Mouse (Mus musculus) hindbrain, embryonic 13.5 days (tissue): ENCODE measurements around the gene Cdadc1. TPM values are rescaled to one million over a fixed set of nuclear protein-coding genes. Genes with fewer than 3 reads are reported as not detected.

Experiments used
- ATAC-seq: fragments of 200-750 bp; cut with Nextera tagmentation; 2 replicates; pipeline ENCODE4 v1.8.0; 2017; ENCODE audit warnings: moderate TSS enrichment; ENCODE audit not compliant: low FRiP score
- H3K27ac ChIP-seq: fragments of 300-500 bp; sonication (generic); 2 replicates; pipeline ENCODE4 v1.5.1; 2015; ENCODE audit warnings: inconsistent platforms, mild to moderate bottlenecking, moderate library complexity
- H3K27me3 ChIP-seq: fragments of 300-500 bp; sonication (generic); 2 replicates; pipeline ENCODE4 v1.6.1; 2015; ENCODE audit warnings: mild to moderate bottlenecking, inconsistent platforms
- H3K36me3 ChIP-seq: fragments of 300-500 bp; sonication (generic); 2 replicates; pipeline ENCODE4 v1.6.1; 2015; ENCODE audit warnings: mild to moderate bottlenecking, inconsistent platforms
- H3K4me1 ChIP-seq: fragments of 300-500 bp; sonication (generic); replicated peaks from 2 replicates; pipeline ENCODE4 v1.6.1; 2015; ENCODE audit warnings: inconsistent platforms
- H3K4me2 ChIP-seq: fragments of 300-500 bp; sonication (generic); 2 replicates; pipeline ENCODE4 v1.6.1; 2015; ENCODE audit warnings: inconsistent platforms, mild to moderate bottlenecking, moderate library complexity
- H3K4me3 ChIP-seq: fragments of 300-500 bp; sonication (generic); 2 replicates; pipeline ENCODE4 v1.5.1; 2015; ENCODE audit warnings: mild to moderate bottlenecking, inconsistent platforms
- H3K9ac ChIP-seq: fragments of 300-500 bp; sonication (generic); 2 replicates; pipeline ENCODE4 v1.6.1; 2015; ENCODE audit warnings: mild to moderate bottlenecking, inconsistent platforms
- H3K9me3 ChIP-seq: fragments of 300-500 bp; sonication (generic); 2 replicates; pipeline ENCODE4 v1.6.1; 2016; ENCODE audit warnings: inconsistent platforms
- WGBS: fragments of 180-500 bp; shearing (Covaris S2); methylation state at CpG from one replicate; pipeline ENCODE4 v1.1.7; 2015; 5-methylcytosine and 5-hydroxymethylcytosine counted together
- polyA plus RNA-seq: library from polyadenylated mRNA; unstranded; fragments of >200 nt; fragmentation: Nextera tagmentation; extraction: Ambion mirVana; gene quantifications from 2 replicates; pipeline ENCODE4 v1.2.1, GENCODE M21; 2015

Cdadc1 gene
- polyA plus RNA-seq, 1 experiment from 2014 or later, result 37.8 TPM

DNA sequence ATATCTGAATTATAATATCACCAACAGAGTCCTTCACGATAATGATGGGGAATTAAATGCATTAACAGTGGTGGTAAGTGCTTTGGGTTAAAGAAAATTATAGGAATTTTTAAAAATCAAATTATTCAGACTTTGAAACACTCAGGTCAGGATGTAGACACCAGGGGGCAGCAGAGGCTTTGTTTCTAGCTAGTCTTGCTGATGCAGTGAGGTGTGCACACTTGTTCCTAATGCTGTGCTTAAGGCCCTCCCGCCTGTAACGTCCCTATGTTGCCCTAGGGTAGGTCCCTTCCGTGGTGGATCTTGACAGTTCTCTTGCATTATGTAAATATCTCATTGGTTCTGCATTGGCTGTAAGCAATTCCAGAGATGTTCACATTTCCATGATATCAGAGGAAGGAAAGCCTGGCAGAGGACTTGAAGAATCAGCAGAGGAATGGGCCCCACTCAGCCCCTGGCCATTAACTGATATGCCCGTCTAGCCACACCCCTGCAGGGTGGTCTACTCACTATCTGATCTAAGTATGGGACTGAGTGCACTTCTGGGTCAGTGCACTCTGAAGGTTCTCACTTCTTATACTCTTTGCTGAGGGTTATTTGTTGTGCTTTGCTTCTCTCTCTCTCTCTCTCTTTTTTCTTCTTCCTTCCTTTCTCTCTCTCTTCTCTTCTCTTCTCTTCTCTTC lies 8.1 kb upstream of the Cdadc1 start:
- Histone ChIP-seq H3K4me1 (no peaks in the 10 kb centered on the region), H3K4me2 (no peak overlapping the region), H3K27ac (no peak overlapping the region), H3K4me3 (no peak overlapping the region), H3K27me3 (peaks cover 23% of the 10 kb centered on the region), H3K9me3 (no peaks in the 10 kb centered on the region), H3K9ac (no peak overlapping the region), H3K36me3 (no peaks in the 10 kb centered on the region)
- 0 out of 2 replicates have a peak, but pooled peaks have one; percentile 46 for ATAC-seq
- 22% methylated on average over 5 of the region's 5 CpGs for WGBS

DNA sequence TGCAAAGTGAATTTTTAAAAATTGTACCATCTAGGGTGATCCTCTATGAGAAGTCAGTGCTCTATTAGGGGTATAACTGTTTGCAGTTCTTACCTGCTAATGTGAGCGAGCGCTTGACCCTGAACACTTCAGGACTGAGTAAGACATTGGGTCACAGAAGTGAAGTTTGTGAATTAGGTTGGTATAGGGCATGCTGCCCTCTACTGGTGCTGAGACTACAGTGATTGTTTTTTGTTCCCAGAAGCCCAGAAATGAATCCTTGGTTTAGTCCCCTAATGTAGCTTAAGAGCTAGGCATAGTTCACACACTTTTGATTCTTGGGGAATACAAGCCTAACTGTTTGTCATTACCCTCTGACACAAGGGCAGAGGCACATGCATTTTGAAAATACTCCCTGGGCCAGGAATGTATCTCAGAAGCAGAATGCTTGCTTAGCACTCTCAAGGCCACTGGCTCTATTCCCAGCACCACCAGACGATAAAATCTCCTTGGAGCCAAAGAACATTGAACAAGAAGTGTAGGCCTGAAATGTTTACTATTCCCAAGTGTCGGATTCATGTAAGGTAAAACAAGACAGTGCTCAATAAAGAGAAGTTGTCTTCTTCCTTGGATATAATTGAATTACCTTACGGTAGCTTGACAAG lies 6.4 kb upstream of the Cdadc1 start:
- H3K4me2 ChIP-seq, result no peak overlapping the region
- no peak for ATAC-seq
- no peaks in the 10 kb centered on the region for H3K4me1 ChIP-seq
- no peak overlapping the region for H3K27ac ChIP-seq
- no peak overlapping the region for H3K9ac ChIP-seq
- 72% methylated on average over 5 of the region's 5 CpGs for WGBS
- no peaks in the 10 kb centered on the region for H3K9me3 ChIP-seq
- H3K36me3 ChIP-seq, result no peaks in the 10 kb centered on the region
- peaks cover 27% of the 10 kb centered on the region for H3K27me3 ChIP-seq
- no peak overlapping the region for H3K4me3 ChIP-seq

GRCm38 (mm10) chr14:59598260-59598627 lies 485 bp upstream of the Cdadc1 start:
- Histone ChIP-seq H3K9me3 (no peaks in the 10 kb centered on the region), H3K27ac (peak overlapping the region; percentile 91), H3K4me1 (peaks cover 14% of the 10 kb centered on the region), H3K4me2 (peak overlapping the region; percentile 90), H3K9ac (peak overlapping the region; percentile 91), H3K27me3 (peaks cover 18% of the 10 kb centered on the region), H3K4me3 (peak overlapping the region; percentile 93), H3K36me3 (peaks cover 3% of the 10 kb centered on the region; the same call in 1 of the 2 replicates)
- WGBS, result 3% methylated on average over 8 of the region's 8 CpGs
- ATAC-seq, result peak; percentile 58; the same call in 1 of the 2 replicates

DNA sequence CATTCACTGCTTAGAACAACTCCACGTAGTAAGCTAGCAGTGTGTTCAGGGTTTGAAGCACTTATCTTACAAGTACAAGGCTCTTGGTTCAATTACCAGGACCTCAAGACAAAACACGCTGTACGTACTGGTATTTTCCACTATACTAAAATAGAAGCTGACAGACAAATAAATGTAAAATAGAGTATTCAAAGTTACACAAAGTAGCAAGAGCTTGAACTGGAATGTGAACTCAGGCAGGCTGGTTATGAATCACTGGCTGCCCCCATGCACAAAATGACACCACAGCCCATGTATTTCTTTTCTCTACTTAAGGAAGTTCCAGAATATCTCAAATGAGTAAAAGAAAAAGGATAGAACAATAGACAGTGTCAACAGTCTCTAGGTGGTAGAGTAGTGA lies 2.8 kb downstream of the Cdadc1 start:
- no peak overlapping the region for H3K4me3 ChIP-seq
- H3K9ac ChIP-seq, result no peak overlapping the region
- no peaks in the 10 kb centered on the region for H3K9me3 ChIP-seq
- H3K4me2 ChIP-seq, result no peak overlapping the region
- no peak overlapping the region for H3K27ac ChIP-seq
- 0 out of 2 replicates have a peak, but pooled peaks cover 4% of the 10 kb centered on the region for H3K27me3 ChIP-seq
- ATAC-seq, result no peak
- H3K36me3 ChIP-seq, result peaks cover 25% of the 10 kb centered on the region
- peaks cover 14% of the 10 kb centered on the region for H3K4me1 ChIP-seq
- 97% methylated on average over 3 of the region's 3 CpGs for WGBS

- Histone ChIP-seq H3K27me3 (no peaks in the 10 kb centered on the region), H3K36me3 (peaks cover 46% of the 10 kb centered on the region), H3K4me3 (no peak overlapping the region), H3K9ac (no peak overlapping the region), H3K27ac (no peak overlapping the region), H3K4me1 (peaks cover 10% of the 10 kb centered on the region), H3K9me3 (no peaks in the 10 kb centered on the region), H3K4me2 (no peak overlapping the region)
- ATAC-seq, result no peak
- 94% methylated on average over 3 of the region's 3 CpGs for WGBS
These were observed 5.2 kb downstream of the Cdadc1 start for GRCm38 (mm10) chr14:59592593-59592992.

DNA sequence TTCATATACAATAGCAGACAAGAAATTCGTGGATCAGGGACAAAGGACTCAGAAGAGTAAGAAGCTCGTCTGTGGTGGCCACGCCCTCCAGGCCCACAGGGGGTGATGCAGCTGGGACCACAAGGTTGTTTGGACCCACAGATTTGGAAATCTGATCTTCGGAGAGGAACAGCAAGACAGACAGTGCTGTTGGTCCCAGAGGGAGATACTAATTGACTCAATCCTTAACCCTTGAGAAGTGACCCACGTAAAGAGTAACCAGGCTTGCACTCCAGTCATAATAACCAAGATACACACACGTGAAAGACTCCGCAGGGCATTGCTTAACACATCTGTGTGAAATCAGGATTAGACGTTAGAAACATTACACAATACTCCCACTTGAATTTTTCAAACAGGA lies 5.9 kb downstream of the Cdadc1 start:
- Histone ChIP-seq H3K9me3 (no peaks in the 10 kb centered on the region), H3K27ac (no peak overlapping the region), H3K9ac (no peak overlapping the region), H3K4me2 (no peak overlapping the region), H3K4me1 (peaks cover 5% of the 10 kb centered on the region), H3K27me3 (no peaks in the 10 kb centered on the region), H3K4me3 (no peak overlapping the region), H3K36me3 (peaks cover 46% of the 10 kb centered on the region)
- ATAC-seq, result no peak
- 71% methylated on average over 8 of the region's 8 CpGs for WGBS

DNA sequence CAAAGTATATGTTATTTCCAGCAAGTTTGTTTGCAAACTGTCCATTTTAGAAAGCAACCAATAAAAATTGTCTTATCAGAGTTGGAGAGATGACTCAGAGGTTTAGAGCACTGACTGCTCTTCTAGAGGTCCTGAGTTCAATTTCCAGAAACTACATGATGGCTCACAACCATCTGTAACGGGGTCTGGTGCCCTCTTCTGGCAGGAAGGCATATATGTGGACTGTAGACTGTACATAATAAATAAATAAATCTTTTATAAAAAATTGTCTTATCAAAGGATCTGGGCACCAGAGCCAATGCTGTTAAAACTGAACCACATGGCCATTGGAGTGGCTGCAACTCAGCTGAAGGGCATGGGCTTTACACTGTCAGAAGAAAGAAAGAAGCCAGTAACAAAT lies 7.1 kb downstream of the Cdadc1 start:
- Histone ChIP-seq H3K4me2 (no peak overlapping the region), H3K9me3 (no peaks in the 10 kb centered on the region), H3K4me3 (no peak overlapping the region), H3K36me3 (peaks cover 59% of the 10 kb centered on the region), H3K4me1 (no peaks in the 10 kb centered on the region), H3K9ac (no peak overlapping the region), H3K27ac (no peak overlapping the region), H3K27me3 (no peaks in the 10 kb centered on the region)
- WGBS, result 77% methylated on average over 1 of the region's 1 CpGs
- no peak for ATAC-seq

DNA sequence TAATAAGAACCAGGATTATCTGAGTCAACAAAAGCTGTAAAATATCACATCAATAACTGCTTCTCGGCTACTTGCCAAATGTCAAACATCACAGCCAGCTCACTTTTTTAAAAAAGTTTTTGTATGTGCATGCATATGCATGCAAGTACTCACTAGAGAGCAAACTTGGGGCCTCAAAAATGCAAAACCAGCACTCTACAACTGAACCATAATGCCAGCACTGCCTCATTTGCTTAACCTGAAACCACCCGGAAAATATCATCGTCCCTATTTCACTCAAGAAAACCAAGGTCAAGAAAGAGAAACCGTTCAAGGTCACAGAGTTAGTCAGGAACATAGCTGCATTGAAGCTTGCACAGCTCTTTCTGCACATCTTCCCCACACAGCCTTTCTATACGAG lies 21.4 kb downstream of the Cdadc1 start:
- peaks cover 53% of the 10 kb centered on the region for H3K36me3 ChIP-seq
- no peaks in the 10 kb centered on the region for H3K9me3 ChIP-seq
- H3K27ac ChIP-seq, result no peak overlapping the region
- no peaks in the 10 kb centered on the region for H3K27me3 ChIP-seq
- H3K4me3 ChIP-seq, result no peak overlapping the region
- H3K4me1 ChIP-seq, result no peaks in the 10 kb centered on the region
- H3K4me2 ChIP-seq, result no peak overlapping the region
- 92% methylated on average over 5 of the region's 5 CpGs for WGBS
- no peak overlapping the region for H3K9ac ChIP-seq
- ATAC-seq, result no peak

DNA sequence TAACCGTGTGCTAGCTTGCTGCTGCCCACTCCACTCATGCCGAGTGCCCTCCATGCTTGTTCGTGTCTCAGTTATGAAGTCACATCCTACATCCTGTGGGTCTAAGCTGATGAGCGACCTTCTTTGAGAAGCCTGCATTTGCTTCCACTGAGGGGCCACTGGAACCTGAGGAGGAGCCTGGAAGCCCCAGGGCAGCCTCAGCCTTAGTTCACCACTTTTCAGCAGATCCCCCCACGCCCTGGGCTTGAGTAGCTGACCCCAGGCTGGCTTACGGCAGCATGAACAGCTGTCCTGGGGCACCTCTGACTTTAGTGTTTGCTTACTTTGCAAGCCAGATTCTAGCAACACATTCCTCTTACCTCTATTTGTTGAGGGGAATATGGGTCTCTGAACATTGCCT lies 31.0 kb downstream of the Cdadc1 start:
- Histone ChIP-seq H3K4me3 (no peak overlapping the region), H3K27ac (no peak overlapping the region), H3K36me3 (peaks cover 61% of the 10 kb centered on the region), H3K27me3 (no peaks in the 10 kb centered on the region), H3K4me1 (no peaks in the 10 kb centered on the region), H3K4me2 (no peak overlapping the region), H3K9me3 (no peaks in the 10 kb centered on the region), H3K9ac (no peak overlapping the region)
- no peak for ATAC-seq
- WGBS, result 91% methylated on average over 6 of the region's 6 CpGs

DNA sequence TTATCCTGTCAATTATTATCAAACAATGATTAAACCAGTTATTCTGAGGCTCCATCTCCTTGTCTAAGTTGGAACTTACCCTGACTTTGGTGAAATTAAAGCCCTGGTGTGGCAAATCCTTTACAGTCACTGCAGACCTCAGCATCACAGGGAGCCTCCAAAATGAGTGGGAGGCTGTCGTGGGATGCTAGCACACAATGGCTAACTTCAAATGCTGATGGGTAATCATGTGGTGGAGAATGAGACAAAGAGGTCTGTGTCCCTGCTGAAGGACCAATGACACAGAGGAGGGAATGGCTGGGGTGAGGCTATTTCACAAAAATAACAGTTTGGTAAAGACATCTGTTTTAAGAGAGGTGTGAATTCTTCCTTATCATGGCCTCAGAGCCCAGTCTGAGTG lies 39.9 kb downstream of the Cdadc1 start:
- no peaks in the 10 kb centered on the region for H3K9me3 ChIP-seq
- no peak overlapping the region for H3K27ac ChIP-seq
- peaks cover 4% of the 10 kb centered on the region; the same call in 1 of the 2 replicates for H3K36me3 ChIP-seq
- 32% methylated on average over 1 of the region's 1 CpGs for WGBS
- ATAC-seq, result no peak
- no peak overlapping the region for H3K9ac ChIP-seq
- no peak overlapping the region for H3K4me3 ChIP-seq
- H3K4me2 ChIP-seq, result no peak overlapping the region
- no peaks in the 10 kb centered on the region for H3K4me1 ChIP-seq
- H3K27me3 ChIP-seq, result no peaks in the 10 kb centered on the region

DNA sequence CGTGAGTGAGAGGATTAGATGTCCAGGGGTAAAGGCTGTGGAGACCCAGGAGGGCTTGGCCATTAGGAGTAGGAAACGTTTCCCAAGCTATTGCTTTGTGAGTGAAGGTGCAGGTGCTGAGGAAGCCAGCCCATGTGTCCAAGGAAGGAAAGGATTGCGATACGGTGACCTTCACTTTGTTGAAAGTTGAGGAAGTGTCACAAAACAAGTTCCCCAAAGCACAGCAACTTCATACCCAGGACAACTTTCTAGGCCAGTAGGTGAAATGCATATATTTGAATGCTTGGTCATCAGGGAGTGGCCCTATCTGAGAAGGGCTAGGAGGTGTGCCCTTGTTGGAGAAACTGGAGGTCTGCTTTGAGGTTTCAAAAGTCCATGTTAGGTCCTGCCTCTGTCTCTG lies 40.7 kb downstream of the Cdadc1 start:
- Histone ChIP-seq H3K27me3 (no peaks in the 10 kb centered on the region), H3K9me3 (no peaks in the 10 kb centered on the region), H3K4me2 (no peak overlapping the region), H3K36me3 (peaks cover 4% of the 10 kb centered on the region; the same call in 1 of the 2 replicates), H3K27ac (no peak overlapping the region), H3K9ac (no peak overlapping the region), H3K4me1 (no peaks in the 10 kb centered on the region), H3K4me3 (no peak overlapping the region)
- no peak for ATAC-seq
- WGBS, result 84% methylated on average over 4 of the region's 4 CpGs

DNA sequence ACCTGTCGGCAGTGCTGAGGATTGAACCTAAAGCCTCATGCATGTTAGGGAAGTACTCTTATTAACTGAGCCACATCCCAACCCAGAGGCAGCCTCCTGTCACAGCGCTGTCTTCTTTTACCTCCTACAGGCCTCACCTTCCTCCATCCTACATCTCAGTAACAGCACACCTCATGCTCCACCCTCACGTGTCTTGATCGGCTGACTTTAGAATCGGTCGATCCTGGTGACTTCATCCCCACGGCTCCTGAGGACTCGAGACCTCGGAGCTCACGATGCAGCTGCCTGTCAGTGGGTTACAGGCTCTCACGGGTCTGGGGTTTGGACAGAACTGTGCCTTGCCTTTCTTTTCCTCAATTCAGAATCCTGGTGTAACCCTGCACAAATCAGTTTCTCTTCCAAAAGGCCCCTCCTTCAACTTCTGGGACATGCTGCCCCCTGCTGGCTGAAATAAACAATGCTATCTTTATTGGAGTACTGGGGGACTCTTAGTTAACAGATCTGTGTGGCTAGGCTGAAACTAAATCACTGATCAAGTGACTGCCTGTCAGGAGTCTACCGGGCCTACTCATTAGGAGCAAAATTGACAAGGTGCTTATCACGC lies 41.7 kb downstream of the Cdadc1 start:
- no peaks in the 10 kb centered on the region for H3K4me1 ChIP-seq
- no peak overlapping the region for H3K4me3 ChIP-seq
- no peak overlapping the region for H3K9ac ChIP-seq
- H3K4me2 ChIP-seq, result no peak overlapping the region
- no peaks in the 10 kb centered on the region for H3K9me3 ChIP-seq
- H3K27me3 ChIP-seq, result no peaks in the 10 kb centered on the region
- peak; percentile 46; the same call in 1 of the 2 replicates for ATAC-seq
- no peak overlapping the region for H3K27ac ChIP-seq
- 60% methylated on average over 13 of the region's 13 CpGs for WGBS
- H3K36me3 ChIP-seq, result peaks cover 4% of the 10 kb centered on the region; the same call in 1 of the 2 replicates
